Mouse (Mus musculus) neural tube, embryonic 12.5 days (tissue): Measurements from ENCODE around the gene Ick. TPM values are rescaled to one million over a fixed set of nuclear protein-coding genes. Genes with fewer than 3 reads are reported as not detected.
"Not testable (repeated sequence)": the region's sequence is repeated elsewhere in the genome, so short reads cannot be mapped to it uniquely, and the experiment has no call there.

Source experiments
- ATAC-seq: fragments of 200-750 bp; cut with Nextera tagmentation; 2 replicates; pipeline ENCODE4 v1.8.0; 2017; ENCODE audit warnings: low read depth, mild to moderate bottlenecking, moderate TSS enrichment, moderate library complexity; ENCODE audit not compliant: low FRiP score
- H3K27ac ChIP-seq: fragments of 300-500 bp; sonication (generic); 2 replicates; pipeline ENCODE4 v1.5.1; 2016
- H3K27me3 ChIP-seq: fragments of 300-500 bp; sonication (generic); replicated peaks from 2 replicates; pipeline ENCODE4 v1.6.1; 2016; ENCODE audit warnings: mild to moderate bottlenecking
- H3K36me3 ChIP-seq: fragments of 300-500 bp; sonication (generic); 2 replicates; pipeline ENCODE4 v1.6.1; 2016; ENCODE audit warnings: mild to moderate bottlenecking
- H3K4me1 ChIP-seq: fragments of 300-500 bp; sonication (generic); 2 replicates; pipeline ENCODE4 v1.6.1; 2016
- H3K4me2 ChIP-seq: fragments of 300-500 bp; sonication (generic); replicated peaks from 2 replicates; pipeline ENCODE4 v1.6.1; 2016; ENCODE audit warnings: mild to moderate bottlenecking
- H3K4me3 ChIP-seq: fragments of 300-500 bp; sonication (generic); 2 replicates; pipeline ENCODE4 v1.5.1; 2016
- H3K9ac ChIP-seq: fragments of 300-500 bp; sonication (generic); 2 replicates; pipeline ENCODE4 v1.6.1; 2016; ENCODE audit warnings: mild to moderate bottlenecking
- H3K9me3 ChIP-seq: fragments of 300-500 bp; sonication (generic); 2 replicates; pipeline ENCODE4 v1.6.1; 2016; ENCODE audit warnings: mild to moderate bottlenecking
- WGBS: fragments of 180-500 bp; shearing (Covaris S2); methylation state at CpG from one replicate; pipeline ENCODE4 v1.1.7; 2016; 5-methylcytosine and 5-hydroxymethylcytosine counted together
- polyA plus RNA-seq: library from polyadenylated mRNA; unstranded; fragments of >200 nt; fragmentation: Nextera tagmentation; extraction: Ambion mirVana; gene quantifications from 2 replicates; pipeline ENCODE4 v1.2.1, GENCODE M21; 2016

Gene Ick
- 37.2 and 39.7 TPM in 2 replicates for polyA plus RNA-seq

DNA sequence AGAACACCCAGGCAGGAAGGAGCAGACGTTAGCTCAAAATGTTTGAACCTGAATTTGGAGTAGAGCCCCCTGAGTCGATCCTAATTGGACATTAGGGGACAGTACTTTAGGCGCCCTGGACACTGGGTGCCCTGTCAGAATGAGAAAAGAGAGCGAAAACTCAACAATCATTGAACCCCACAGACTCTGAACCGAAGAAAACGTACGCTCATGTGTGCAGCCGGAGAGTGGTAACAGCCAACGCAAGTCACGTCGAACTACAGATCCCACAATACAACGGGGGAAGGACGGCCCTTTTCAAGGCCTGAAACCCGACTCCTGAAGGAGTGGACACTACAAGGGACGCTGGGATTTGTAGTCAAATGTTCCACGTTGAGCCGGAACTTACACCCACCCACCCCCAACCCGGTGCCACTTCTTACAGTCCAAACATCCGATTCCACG lies at the start of gene Ick, which contains the start of gene Fbxo9:
Gene Ick (plus strand): TSS at position 397 of the 444 bp plus-strand sequence.
Gene Fbxo9 (minus strand): TSS at position 270 of the 444 bp plus-strand sequence.
- peak within 1 kb of the TSS; percentile 72 for H3K27ac ChIP-seq
- peak; percentile 94 for ATAC-seq
- peak within 1 kb of the TSS; percentile 90 for H3K9ac ChIP-seq
- H3K4me2 ChIP-seq = peak within 1 kb of the TSS; percentile 88
- WGBS = under 1% methylated on average over 20 of the region's 20 CpGs
- no peaks in the 10 kb centered on the region for H3K36me3 ChIP-seq
- H3K4me3 ChIP-seq = peak within 1 kb of the TSS; percentile 82
- peaks cover 8% of the 10 kb centered on the region; the same call in 1 of the 2 replicates for H3K4me1 ChIP-seq
- H3K9me3 ChIP-seq = no peaks in the 10 kb centered on the region
- no peaks in the 10 kb centered on the region for H3K27me3 ChIP-seq

GRCm38 (mm10) chr9:78059525-78060120 lies 49.4 kb upstream of the Ick start:
- 90% methylated on average over 16 of the region's 16 CpGs for WGBS
- no peak overlapping the region for H3K4me3 ChIP-seq
- no peak for ATAC-seq

GRCm38 (mm10) chr9:78062392-78062791 lies 46.6 kb upstream of the Ick start:
- H3K4me3 ChIP-seq = no peak overlapping the region
- no peaks in the 10 kb centered on the region for H3K27me3 ChIP-seq
- no peak overlapping the region for H3K27ac ChIP-seq
- H3K9ac ChIP-seq = no peak overlapping the region
- WGBS = 79% methylated on average over 9 of the region's 9 CpGs
- ATAC-seq = no peak
- no peaks in the 10 kb centered on the region for H3K9me3 ChIP-seq
- no peaks in the 10 kb centered on the region for H3K36me3 ChIP-seq
- no peak overlapping the region for H3K4me2 ChIP-seq
- no peaks in the 10 kb centered on the region for H3K4me1 ChIP-seq

More at GRCm38 (mm10) chr9:78059525-78060120, 49.4 kb upstream of the Ick start:
- H3K9ac ChIP-seq = no peak overlapping the region
- no peaks in the 10 kb centered on the region for H3K36me3 ChIP-seq
- no peaks in the 10 kb centered on the region for H3K4me1 ChIP-seq
- no peaks in the 10 kb centered on the region for H3K9me3 ChIP-seq
- no peaks in the 10 kb centered on the region for H3K27me3 ChIP-seq
- H3K27ac ChIP-seq = no peak overlapping the region
- H3K4me2 ChIP-seq = no peak overlapping the region

DNA sequence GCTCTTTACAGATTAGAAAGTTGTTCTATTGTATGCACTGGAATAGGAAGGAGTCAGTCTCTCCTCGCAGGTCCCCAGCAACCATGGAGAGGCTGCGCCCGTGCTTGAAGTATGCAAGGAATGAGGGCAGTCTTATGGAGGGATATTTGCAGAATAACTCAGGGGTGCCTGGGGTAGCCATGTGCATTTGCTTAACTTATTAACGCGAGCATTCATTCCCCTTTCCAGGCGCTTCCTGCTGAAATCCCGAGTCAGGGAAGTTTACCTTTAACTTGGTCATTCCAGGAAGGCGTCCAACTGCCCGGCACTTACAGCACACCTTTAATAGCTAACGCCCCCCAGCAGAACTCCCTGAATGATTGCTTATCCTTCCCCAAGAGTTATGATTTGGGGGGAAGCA lies 44.9 kb upstream of the Ick start:
- Histone ChIP-seq H3K4me3 (no peak overlapping the region), H3K36me3 (no peaks in the 10 kb centered on the region), H3K9ac (no peak overlapping the region), H3K9me3 (no peaks in the 10 kb centered on the region), H3K4me1 (no peaks in the 10 kb centered on the region), H3K27ac (no peak overlapping the region), H3K4me2 (no peak overlapping the region), H3K27me3 (no peaks in the 10 kb centered on the region)
- no peak for ATAC-seq
- WGBS = 78% methylated on average over 10 of the region's 10 CpGs

DNA sequence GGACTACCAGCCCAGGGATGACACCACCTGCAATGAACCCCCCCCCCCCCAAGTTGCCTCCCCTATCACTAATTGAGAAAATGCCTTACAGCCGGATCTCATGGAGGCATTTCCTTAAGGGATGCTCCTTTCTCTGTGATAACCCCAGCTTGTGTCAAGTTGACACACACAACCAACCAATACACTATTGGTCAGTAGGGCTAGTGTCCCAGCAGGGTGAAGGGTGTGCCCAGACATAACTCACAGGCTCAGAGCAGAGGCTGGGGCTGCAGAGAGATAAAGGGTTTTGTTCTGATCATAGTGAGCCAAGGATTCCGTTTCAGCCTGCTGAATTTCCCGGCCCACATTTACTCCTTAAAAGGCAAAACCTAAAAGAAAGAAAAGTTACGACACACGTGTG lies 38.5 kb upstream of the Ick start:
- Histone ChIP-seq H3K9me3 (no peaks in the 10 kb centered on the region), H3K27me3 (no peaks in the 10 kb centered on the region), H3K36me3 (no peaks in the 10 kb centered on the region), H3K4me2 (no peak overlapping the region), H3K27ac (no peak overlapping the region), H3K4me3 (no peak overlapping the region), H3K4me1 (no peaks in the 10 kb centered on the region), H3K9ac (no peak overlapping the region)
- no peak for ATAC-seq
- WGBS = 69% methylated on average over 5 of the region's 5 CpGs

GRCm38 (mm10) chr9:78071626-78072025 lies 37.4 kb upstream of the Ick start:
- Histone ChIP-seq H3K27ac (no peak overlapping the region), H3K4me2 (no peak overlapping the region), H3K27me3 (no peaks in the 10 kb centered on the region), H3K4me3 (no peak overlapping the region), H3K9ac (no peak overlapping the region), H3K36me3 (no peaks in the 10 kb centered on the region), H3K4me1 (no peaks in the 10 kb centered on the region), H3K9me3 (no peaks in the 10 kb centered on the region)
- WGBS = 88% methylated on average over 4 of the region's 4 CpGs
- ATAC-seq = no peak

- not testable (repeated sequence) for H3K9ac ChIP-seq, H3K4me2 ChIP-seq, H3K27ac ChIP-seq, H3K9me3 ChIP-seq, ATAC-seq, H3K4me3 ChIP-seq, H3K4me1 ChIP-seq, H3K36me3 ChIP-seq, H3K27me3 ChIP-seq
- 92% methylated on average over 3 of the region's 3 CpGs for WGBS
Observed at GRCm38 (mm10) chr9:78073291-78073690, 35.7 kb upstream of the Ick start.

GRCm38 (mm10) chr9:78073713-78074340 lies 35.2 kb upstream of the Ick start:
- Histone ChIP-seq H3K4me2 (no peak overlapping the region), H3K4me3 (no peak overlapping the region), H3K9me3 (no peaks in the 10 kb centered on the region), H3K27ac (no peak overlapping the region), H3K4me1 (no peaks in the 10 kb centered on the region), H3K9ac (no peak overlapping the region), H3K27me3 (no peaks in the 10 kb centered on the region), H3K36me3 (no peaks in the 10 kb centered on the region)
- no peak for ATAC-seq
- WGBS = 95% methylated on average over 13 of the region's 13 CpGs

DNA sequence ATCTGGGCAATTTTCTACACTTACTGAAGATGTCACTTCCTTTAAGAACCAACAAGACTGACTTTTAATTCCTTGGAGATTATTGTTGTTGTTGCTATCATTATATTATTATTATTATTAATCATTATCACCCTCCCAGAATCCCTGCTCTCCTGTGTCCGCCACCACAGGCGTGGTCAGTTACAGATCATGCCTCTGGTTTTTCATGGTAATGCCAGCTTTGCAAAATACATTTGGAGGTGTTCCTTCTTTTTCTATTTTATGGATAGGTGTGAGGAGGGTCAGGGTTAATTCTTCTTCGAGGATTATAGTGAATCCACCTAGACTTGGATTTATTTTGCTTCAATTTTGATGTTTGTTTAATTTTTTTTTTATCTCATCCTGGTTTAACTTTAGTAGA lies 33.7 kb upstream of the Ick start:
- Histone ChIP-seq H3K4me2 (no peak overlapping the region), H3K36me3 (no peaks in the 10 kb centered on the region), H3K27me3 (no peaks in the 10 kb centered on the region), H3K9me3 (no peaks in the 10 kb centered on the region), H3K9ac (no peak overlapping the region), H3K4me3 (no peak overlapping the region), H3K4me1 (no peaks in the 10 kb centered on the region), H3K27ac (no peak overlapping the region)
- WGBS = 92% methylated on average over 3 of the region's 3 CpGs
- ATAC-seq = no peak

DNA sequence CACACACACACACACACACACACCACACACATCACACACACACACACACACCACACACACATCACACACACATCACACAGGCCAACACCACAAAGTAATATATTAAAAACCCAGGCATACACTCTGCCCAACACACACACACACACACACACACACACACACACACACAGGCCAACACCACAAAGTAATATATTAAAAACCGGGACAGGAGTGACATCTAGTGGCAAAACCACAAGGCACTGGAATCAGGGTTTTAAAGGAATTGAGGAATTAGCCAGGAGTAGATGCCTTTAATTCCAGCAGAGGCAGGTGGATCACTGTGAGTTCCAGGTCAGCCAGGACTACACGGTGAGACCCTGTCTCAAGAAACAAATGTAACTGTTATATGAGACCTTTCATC lies 30.8 kb upstream of the Ick start:
- no peaks in the 10 kb centered on the region for H3K27me3 ChIP-seq
- H3K4me3 ChIP-seq = no peak overlapping the region
- H3K4me1 ChIP-seq = no peaks in the 10 kb centered on the region
- ATAC-seq = no peak
- H3K9me3 ChIP-seq = no peaks in the 10 kb centered on the region
- no peak overlapping the region for H3K4me2 ChIP-seq
- H3K36me3 ChIP-seq = peaks cover 15% of the 10 kb centered on the region
- WGBS = 44% methylated on average over 2 of the region's 2 CpGs
- H3K9ac ChIP-seq = no peak overlapping the region
- no peak overlapping the region for H3K27ac ChIP-seq

- peaks cover 47% of the 10 kb centered on the region for H3K36me3 ChIP-seq
Observed at GRCm38 (mm10) chr9:78081835-78082234, 27.2 kb upstream of the Ick start.

GRCm38 (mm10) chr9:78084341-78084740 lies 24.7 kb upstream of the Ick start:
- no peaks in the 10 kb centered on the region for H3K27me3 ChIP-seq
- no peak overlapping the region for H3K9ac ChIP-seq
- no peak overlapping the region for H3K4me3 ChIP-seq
- peaks cover 52% of the 10 kb centered on the region for H3K36me3 ChIP-seq
- ATAC-seq = no peak
- H3K4me1 ChIP-seq = no peaks in the 10 kb centered on the region
- H3K4me2 ChIP-seq = no peak overlapping the region
- no peak overlapping the region for H3K27ac ChIP-seq
- no peaks in the 10 kb centered on the region for H3K9me3 ChIP-seq
- 89% methylated on average over 4 of the region's 4 CpGs for WGBS

More at GRCm38 (mm10) chr9:78081835-78082234, 27.2 kb upstream of the Ick start:
- no peak for ATAC-seq
- WGBS = 85% methylated on average over 7 of the region's 7 CpGs
- Histone ChIP-seq H3K9me3 (no peaks in the 10 kb centered on the region), H3K4me3 (no peak overlapping the region), H3K4me2 (no peak overlapping the region), H3K9ac (no peak overlapping the region), H3K4me1 (no peaks in the 10 kb centered on the region), H3K27ac (no peak overlapping the region), H3K27me3 (no peaks in the 10 kb centered on the region)
